Mouse (Mus musculus) retina, embryonic 14.5 days (tissue): ENCODE results near the gene Gja3.
"Not testable (repeated sequence)": the region's sequence is repeated elsewhere in the genome, so short reads cannot be mapped to it uniquely, and the experiment has no call there.

Source experiments
- DNase-seq: peaks from one replicate; pipeline ENCODE4 v3.0.0-alpha.2; 2015; ENCODE audit warnings: low spot score

Gja3 gene

GRCm38 (mm10) chr14:57034135-57034534, 23.8 kb downstream of the Gja3 start:
- no peak for DNase-seq

- DNase-seq: no peak
Measured at GRCm38 (mm10) chr14:57032850-57033249, 25.1 kb downstream of the Gja3 start.

GRCm38 (mm10) chr14:57018436-57018835, 39.5 kb downstream of the Gja3 start:
- DNase-seq: no peak

GRCm38 (mm10) chr14:57016806-57017205, 41.1 kb downstream of the Gja3 start:
- not testable (repeated sequence) for DNase-seq

- no peak for DNase-seq
Measured at GRCm38 (mm10) chr14:56988621-56989020, 69.3 kb downstream of the Gja3 start.
